Mouse (Mus musculus) forebrain, embryonic 10.5 days (tissue): Measurements from ENCODE around the gene Ldhb. TPM values are rescaled to one million over a fixed set of nuclear protein-coding genes. Genes with fewer than 3 reads are reported as not detected.

Experiments
- DNase-seq: peaks from one replicate; pipeline ENCODE4 v3.0.0-alpha.2; 2017; ENCODE audit warnings: low spot score; ENCODE audit errors: extremely low spot score
- H3K27ac ChIP-seq: fragments of 300-500 bp; sonication (generic); 2 replicates; pipeline ENCODE4 v1.5.1; 2016; ENCODE audit warnings: mild to moderate bottlenecking
- H3K27me3 ChIP-seq: fragments of 300-500 bp; sonication (generic); 2 replicates; pipeline ENCODE4 v1.6.1; 2016; ENCODE audit warnings: mild to moderate bottlenecking; ENCODE audit not compliant: poor library complexity, severe bottlenecking
- H3K36me3 ChIP-seq: fragments of 300-500 bp; sonication (generic); replicated peaks from 2 replicates; pipeline ENCODE4 v1.6.1; 2016; ENCODE audit warnings: mild to moderate bottlenecking, moderate library complexity
- H3K4me1 ChIP-seq: fragments of 300-500 bp; sonication (generic); 2 replicates; pipeline ENCODE4 v1.6.1; 2016
- H3K4me3 ChIP-seq: fragments of 300-500 bp; sonication (generic); 2 replicates; pipeline ENCODE4 v1.5.1; 2016; ENCODE audit warnings: mild to moderate bottlenecking, moderate library complexity
- H3K9me3 ChIP-seq: fragments of 300-500 bp; sonication (generic); 2 replicates; pipeline ENCODE4 v1.6.1; 2016; ENCODE audit warnings: mild to moderate bottlenecking, moderate library complexity
- WGBS: fragments of 180-500 bp; shearing (Covaris S2); methylation state at CpG from one replicate; pipeline ENCODE4 v1.1.7; 2016; 5-methylcytosine and 5-hydroxymethylcytosine counted together
- polyA plus RNA-seq: library from polyadenylated mRNA; unstranded; fragments of >200 nt; fragmentation: Nextera tagmentation; extraction: Ambion mirVana; gene quantifications from 2 replicates; pipeline ENCODE4 v1.2.1, GENCODE M21; 2016

Ldhb gene
- polyA plus RNA-seq, 1 experiment from 2014 or later = 551 TPM

- Histone ChIP-seq H3K27ac (no peak overlapping the region), H3K36me3 (no peaks in the 10 kb centered on the region), H3K4me1 (peaks cover 14% of the 10 kb centered on the region; the same call in 1 of the 2 replicates), H3K27me3 (no peaks in the 10 kb centered on the region), H3K4me3 (no peak overlapping the region), H3K9me3 (no peaks in the 10 kb centered on the region)
- WGBS = 66% methylated on average over 6 of the region's 6 CpGs
- DNase-seq = no peak
These were observed 45.6 kb downstream of the Ldhb start for GRCm38 (mm10) chr6:142462194-142462593.

GRCm38 (mm10) chr6:142459017-142459678 is 48.6 kb downstream of the Ldhb start:
- no peaks in the 10 kb centered on the region for H3K27me3 ChIP-seq
- 78% methylated on average over 14 of the region's 14 CpGs for WGBS
- H3K4me1 ChIP-seq = peaks cover 14% of the 10 kb centered on the region; the same call in 1 of the 2 replicates
- H3K27ac ChIP-seq = no peak overlapping the region
- no peaks in the 10 kb centered on the region for H3K36me3 ChIP-seq
- no peaks in the 10 kb centered on the region for H3K9me3 ChIP-seq
- no peak overlapping the region for H3K4me3 ChIP-seq
- no peak for DNase-seq

- WGBS = 53% methylated on average over 7 of the region's 7 CpGs
- H3K27ac ChIP-seq = no peak overlapping the region
- no peak overlapping the region for H3K4me3 ChIP-seq
- peaks cover 14% of the 10 kb centered on the region; the same call in 1 of the 2 replicates for H3K4me1 ChIP-seq
- H3K36me3 ChIP-seq = no peaks in the 10 kb centered on the region
- DNase-seq = no peak
- H3K9me3 ChIP-seq = no peaks in the 10 kb centered on the region
- H3K27me3 ChIP-seq = no peaks in the 10 kb centered on the region
These were observed 49.7 kb downstream of the Ldhb start for GRCm38 (mm10) chr6:142458010-142458409.

GRCm38 (mm10) chr6:142455314-142455996 is 52.3 kb downstream of the Ldhb start:
- H3K27ac ChIP-seq = no peak overlapping the region
- no peak for DNase-seq
- no peak overlapping the region for H3K4me3 ChIP-seq
- H3K9me3 ChIP-seq = no peaks in the 10 kb centered on the region
- peaks cover 14% of the 10 kb centered on the region; the same call in 1 of the 2 replicates for H3K4me1 ChIP-seq
- H3K36me3 ChIP-seq = no peaks in the 10 kb centered on the region
- no peaks in the 10 kb centered on the region for H3K27me3 ChIP-seq
- WGBS = 67% methylated on average over 7 of the region's 7 CpGs

- no peak for DNase-seq
- no peaks in the 10 kb centered on the region for H3K9me3 ChIP-seq
- no peaks in the 10 kb centered on the region for H3K36me3 ChIP-seq
- H3K27me3 ChIP-seq = no peaks in the 10 kb centered on the region
- no peak overlapping the region for H3K4me3 ChIP-seq
- no peak overlapping the region for H3K27ac ChIP-seq
- 88% methylated on average over 2 of the region's 2 CpGs for WGBS
- H3K4me1 ChIP-seq = peaks cover 5% of the 10 kb centered on the region; the same call in 1 of the 2 replicates
These were observed 54.4 kb downstream of the Ldhb start for GRCm38 (mm10) chr6:142453311-142453710.

- no peaks in the 10 kb centered on the region for H3K27me3 ChIP-seq
- H3K4me3 ChIP-seq = no peak overlapping the region
- DNase-seq = no peak
- WGBS = 87% methylated on average over 12 of the region's 12 CpGs
- no peaks in the 10 kb centered on the region for H3K9me3 ChIP-seq
- H3K4me1 ChIP-seq = no peaks in the 10 kb centered on the region
- H3K36me3 ChIP-seq = no peaks in the 10 kb centered on the region
- H3K27ac ChIP-seq = no peak overlapping the region
These were observed 56.4 kb downstream of the Ldhb start for GRCm38 (mm10) chr6:142451381-142451780.

Other genes with a start within 250 kb of the Ldhb start
- gene Iapp, start 209.5 kb downstream of the Ldhb start, polyA plus RNA-seq = not detected in 2 replicates
- 0.31 and 0.46 TPM in 2 replicates for gene Slco1a5, start 185.0 kb downstream of the Ldhb start, polyA plus RNA-seq
- gene Pyroxd1, start 162.3 kb downstream of the Ldhb start, polyA plus RNA-seq = 19.7 and 20.8 TPM in 2 replicates
- gene Recql, start 120.9 kb downstream of the Ldhb start, polyA plus RNA-seq = 42.8 and 43.5 TPM in 2 replicates
- gene Golt1b, start 120.7 kb downstream of the Ldhb start, polyA plus RNA-seq = 112 and 119 TPM in 2 replicates
- 0.33 and 0.53 TPM in 2 replicates for gene Spx, start 94.5 kb downstream of the Ldhb start, polyA plus RNA-seq
- not detected in 2 replicates for gene Gys2, start 34.8 kb downstream of the Ldhb start, polyA plus RNA-seq
- 0.26 and 0.89 TPM in 2 replicates for gene Kcnj8, start 63.7 kb upstream of the Ldhb start, polyA plus RNA-seq
- gene Abcc9, start 194.4 kb upstream of the Ldhb start, polyA plus RNA-seq = 0.73 and 1.0 TPM in 2 replicates
- gene Cmas, start 248.7 kb upstream of the Ldhb start, polyA plus RNA-seq = 68.9 and 70.6 TPM in 2 replicates